Mouse (Mus musculus): Measurements from ENCODE around the gene Polr3gl.

Polr3gl gene

GRCm38 (mm10) chr3:96598156-96599068 lies 4.4 kb upstream of the Polr3gl start:
- DNase-seq (ENCODE audit: low spot score): no peak

DNA sequence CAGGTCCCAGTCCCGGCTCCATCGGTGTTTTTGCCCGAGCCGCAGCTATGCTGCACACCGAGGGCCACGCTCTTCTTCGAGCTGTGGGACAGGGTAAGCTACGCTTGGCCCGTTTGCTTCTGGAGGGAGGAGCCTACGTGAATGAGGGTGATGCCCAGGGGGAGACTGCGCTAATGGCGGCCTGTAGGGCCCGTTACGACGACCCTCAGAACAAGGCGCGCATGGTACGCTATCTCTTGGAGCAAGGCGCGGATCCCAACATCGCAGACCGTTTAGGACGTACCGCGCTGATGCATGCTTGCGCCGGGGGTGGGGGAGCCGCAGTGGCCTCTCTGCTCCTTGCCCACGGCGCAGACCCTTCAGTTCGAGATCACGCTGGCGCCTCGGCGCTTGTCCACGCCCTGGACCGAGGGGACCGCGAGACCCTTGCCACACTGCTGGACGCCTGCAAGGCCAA lies 3.5 kb upstream of the Polr3gl start:
- no peak for DNase-seq (ENCODE audit: low spot score)

- no peak for DNase-seq (ENCODE audit: low spot score)
Measured at GRCm38 (mm10) chr3:96596855-96597254, 2.9 kb upstream of the Polr3gl start.

DNA sequence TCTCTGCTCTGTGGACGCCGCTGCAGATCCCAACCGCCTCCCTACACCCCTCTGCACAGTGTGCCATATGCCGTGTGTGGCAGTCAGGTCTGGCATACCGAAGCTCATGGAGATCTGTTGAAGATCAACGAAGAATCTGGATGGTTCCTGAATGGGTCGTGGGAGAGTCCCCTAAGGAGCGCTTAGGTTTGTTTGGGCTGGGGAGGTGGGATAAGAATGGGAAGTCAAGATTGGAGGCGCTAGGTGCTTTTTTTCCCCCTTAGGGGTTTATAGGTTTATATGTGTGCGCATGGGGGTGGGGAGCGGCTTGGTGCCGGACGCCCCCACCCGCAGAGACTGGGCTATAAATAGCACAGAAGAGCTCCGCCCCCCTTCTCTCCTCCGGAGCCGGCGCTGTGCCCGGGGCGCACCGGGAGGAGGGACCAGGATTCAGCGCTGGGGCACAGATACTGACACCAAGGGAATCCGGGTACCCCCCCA lies 2.3 kb upstream of the Polr3gl start, which contains the start of gene Ankrd34a:
Gene Ankrd34a, plus strand, starts transcription at position 409 of the 480 bp plus-strand sequence.
- no peak for DNase-seq (ENCODE audit: low spot score)

- no peak for DNase-seq (ENCODE audit: low spot score)
Measured at GRCm38 (mm10) chr3:96595661-96596060, 1.7 kb upstream of the Polr3gl start.

GRCm38 (mm10) chr3:96594851-96595250 lies 870 bp upstream of the Polr3gl start:
- no peak for DNase-seq (ENCODE audit: low spot score)

- DNase-seq (ENCODE audit: low spot score): no peak
Measured at GRCm38 (mm10) chr3:96593374-96593773, 607 bp downstream of the Polr3gl start.

GRCm38 (mm10) chr3:96590657-96591056 lies 3.3 kb downstream of the Polr3gl start:
- no peak for DNase-seq (ENCODE audit: low spot score)

DNA sequence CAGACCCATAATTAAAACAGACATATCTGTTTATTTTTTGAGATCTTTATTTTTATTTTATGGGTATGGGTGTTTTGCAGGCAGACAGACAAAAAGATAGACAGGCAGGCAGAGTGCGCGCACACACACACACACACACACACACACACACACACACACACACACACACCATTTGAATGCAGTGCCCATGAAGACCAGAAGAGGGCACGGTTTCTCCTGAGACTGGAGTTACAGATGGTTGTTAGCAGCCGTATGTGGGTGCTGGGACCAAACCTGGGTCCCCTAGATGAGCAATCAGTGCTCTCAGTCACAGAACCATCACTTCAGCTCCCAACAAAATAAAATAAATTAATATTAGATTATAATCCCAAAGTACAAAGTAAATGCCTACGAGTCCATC lies 10.6 kb downstream of the Polr3gl start:
- DNase-seq (ENCODE audit: low spot score): no peak

- no peak for DNase-seq (ENCODE audit: low spot score)
Measured at GRCm38 (mm10) chr3:96581771-96582515, 12.0 kb downstream of the Polr3gl start.

DNA sequence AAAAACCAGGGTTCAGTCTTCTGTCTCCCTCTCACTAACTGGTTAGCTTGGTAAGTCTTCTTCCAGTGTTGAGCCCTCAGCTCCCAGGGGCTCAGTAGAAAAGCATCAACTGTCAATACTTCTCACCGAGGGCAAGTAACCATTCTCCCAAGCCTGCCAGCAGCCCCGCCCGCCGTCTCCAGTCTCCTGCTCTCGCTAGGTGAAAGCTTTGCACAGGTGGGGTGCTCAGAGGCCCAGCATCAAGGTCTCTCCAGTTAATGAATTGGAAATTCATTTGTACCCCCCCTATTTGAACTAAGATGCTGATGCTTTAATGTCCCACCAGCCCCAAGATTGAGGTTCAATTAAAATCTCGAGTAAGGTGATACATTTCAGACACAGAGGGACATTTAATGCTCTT lies 12.8 kb downstream of the Polr3gl start:
- DNase-seq (ENCODE audit: low spot score): no peak

DNA sequence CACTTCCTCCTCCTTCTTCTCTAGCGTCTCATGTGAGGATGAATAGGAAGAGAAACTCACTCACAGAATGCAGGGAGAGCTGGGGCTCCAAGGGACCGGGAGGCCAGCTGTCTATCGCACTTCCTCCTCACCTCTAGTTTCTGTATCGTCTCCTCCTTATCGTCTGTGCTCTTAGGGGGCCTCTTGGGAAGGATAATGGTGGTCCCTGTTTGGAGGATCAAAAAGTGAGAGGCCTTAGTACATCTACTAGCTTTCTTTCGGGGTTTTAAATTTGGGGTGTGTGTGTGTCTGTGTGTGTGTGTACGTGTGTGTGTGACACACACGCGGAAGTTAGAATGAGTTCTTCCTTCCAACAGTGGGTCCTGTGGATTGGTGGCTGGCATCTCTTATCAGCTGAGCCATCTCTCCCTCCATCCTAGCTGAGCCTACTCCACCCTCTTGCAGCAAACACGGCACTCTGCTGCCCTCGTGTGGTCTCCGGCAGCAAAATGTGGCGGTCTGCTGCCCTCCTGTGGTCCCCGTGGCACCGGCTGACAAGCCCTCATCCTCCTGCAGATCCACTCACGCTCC lies 14.0 kb downstream of the Polr3gl start:
- peak; percentile 67 for DNase-seq (ENCODE audit: low spot score)

GRCm38 (mm10) chr3:96579239-96579750 lies 14.7 kb downstream of the Polr3gl start:
- DNase-seq (ENCODE audit: low spot score): no peak

- no peak for DNase-seq (ENCODE audit: low spot score)
Measured at GRCm38 (mm10) chr3:96578561-96579238, 15.3 kb downstream of the Polr3gl start.

GRCm38 (mm10) chr3:96577566-96577965 lies 16.4 kb downstream of the Polr3gl start:
- DNase-seq (ENCODE audit: low spot score): no peak

- DNase-seq (ENCODE audit: low spot score): peak; percentile 74
Measured at GRCm38 (mm10) chr3:96576690-96577541, 17.1 kb downstream of the Polr3gl start, which contains the start of gene Gm16253. Gene Gm16253 (plus strand): TSS chr3:96576984.

GRCm38 (mm10) chr3:96576005-96576658 lies 17.8 kb downstream of the Polr3gl start:
- DNase-seq (ENCODE audit: low spot score): no peak

GRCm38 (mm10) chr3:96575272-96575984 lies 18.6 kb downstream of the Polr3gl start:
- no peak for DNase-seq (ENCODE audit: low spot score)

Data from urinary bladder, postnatal 10 days (tissue).